Mouse (Mus musculus) embryonic facial prominence, embryonic 11.5 days (tissue): Measurements from ENCODE around the gene Dnah1. TPM values are rescaled to one million over a fixed set of nuclear protein-coding genes. Genes with fewer than 3 reads are reported as not detected.

Experiments used
- ATAC-seq: fragments of 200-750 bp; cut with Nextera tagmentation; replicated peaks from 2 replicates; pipeline ENCODE4 v1.8.0; 2017; ENCODE audit warnings: low read depth; ENCODE audit not compliant: insufficient number of reproducible peaks, low FRiP score, low TSS enrichment
- DNase-seq: peaks from one replicate; pipeline ENCODE4 v3.0.0-alpha.2; 2015; ENCODE audit warnings: low spot score
- H3K27ac ChIP-seq: fragments of 300-500 bp; sonication (generic); replicated peaks from 2 replicates; pipeline ENCODE4 v1.5.1; 2014; ENCODE audit warnings: mild to moderate bottlenecking, low read depth, low read length, control low read depth
- H3K27me3 ChIP-seq: fragments of 300-500 bp; sonication (generic); 2 replicates; pipeline ENCODE4 v1.6.1; 2014; ENCODE audit warnings: mild to moderate bottlenecking, low read length, moderate library complexity, mixed read lengths; ENCODE audit not compliant: control insufficient read depth, insufficient read depth
- H3K36me3 ChIP-seq: fragments of 300-500 bp; sonication (generic); replicated peaks from 2 replicates; pipeline ENCODE4 v1.6.1; 2014; ENCODE audit warnings: low read depth, mild to moderate bottlenecking, low read length, moderate library complexity, mixed read lengths; ENCODE audit not compliant: control insufficient read depth, insufficient read depth
- H3K4me1 ChIP-seq: fragments of 300-500 bp; sonication (generic); 2 replicates; pipeline ENCODE4 v1.6.1; 2014; ENCODE audit warnings: low read length, mixed read lengths; ENCODE audit not compliant: control insufficient read depth, insufficient read depth
- H3K4me2 ChIP-seq: fragments of 300-500 bp; sonication (generic); 2 replicates; pipeline ENCODE4 v1.6.1; 2014; ENCODE audit warnings: low read depth, mild to moderate bottlenecking, control low read depth, low read length, moderate library complexity
- H3K4me3 ChIP-seq: fragments of 300-500 bp; sonication (generic); 2 replicates; pipeline ENCODE4 v1.5.1; 2014; ENCODE audit warnings: low read depth, low read length, control low read depth
- H3K9ac ChIP-seq: fragments of 300-500 bp; sonication (generic); replicated peaks from 2 replicates; pipeline ENCODE4 v1.6.1; 2014; ENCODE audit warnings: mild to moderate bottlenecking, control low read depth, low read length
- H3K9me3 ChIP-seq: fragments of 300-500 bp; sonication (generic); replicated peaks from 2 replicates; pipeline ENCODE4 v1.6.1; 2016; ENCODE audit warnings: mild to moderate bottlenecking, low read length, inconsistent platforms, mixed read lengths; ENCODE audit not compliant: control insufficient read depth
- WGBS: fragments of 180-500 bp; shearing (Covaris S2); extraction: QIAGEN DNeasy Blood & Tissue Kit; methylation state at CpG from one replicate; pipeline ENCODE4 v1.1.7; 2014; 5-methylcytosine and 5-hydroxymethylcytosine counted together
- polyA plus RNA-seq: library from polyadenylated mRNA; unstranded; fragments of >200 nt; fragmentation: Nextera tagmentation; extraction: Ambion mirVana; gene quantifications from 2 replicates; pipeline ENCODE4 v1.2.1, GENCODE M21; 2014

Dnah1 gene
- polyA plus RNA-seq, 1 experiment from 2014 or later = 7.3 TPM

GRCm38 (mm10) chr14:31230442-31230841 lies 93.3 kb downstream of the Dnah1 start:
- no peaks in the 10 kb centered on the region for H3K9me3 ChIP-seq
- H3K9ac ChIP-seq = no peak overlapping the region
- no peak overlapping the region for H3K4me2 ChIP-seq
- no peaks in the 10 kb centered on the region for H3K36me3 ChIP-seq
- no peaks in the 10 kb centered on the region for H3K4me1 ChIP-seq
- WGBS = 64% methylated on average over 8 of the region's 8 CpGs
- DNase-seq (no peak), ATAC-seq (no peak)
- H3K4me3 ChIP-seq = no peak overlapping the region
- H3K27ac ChIP-seq = no peak overlapping the region
- no peaks in the 10 kb centered on the region for H3K27me3 ChIP-seq

DNA sequence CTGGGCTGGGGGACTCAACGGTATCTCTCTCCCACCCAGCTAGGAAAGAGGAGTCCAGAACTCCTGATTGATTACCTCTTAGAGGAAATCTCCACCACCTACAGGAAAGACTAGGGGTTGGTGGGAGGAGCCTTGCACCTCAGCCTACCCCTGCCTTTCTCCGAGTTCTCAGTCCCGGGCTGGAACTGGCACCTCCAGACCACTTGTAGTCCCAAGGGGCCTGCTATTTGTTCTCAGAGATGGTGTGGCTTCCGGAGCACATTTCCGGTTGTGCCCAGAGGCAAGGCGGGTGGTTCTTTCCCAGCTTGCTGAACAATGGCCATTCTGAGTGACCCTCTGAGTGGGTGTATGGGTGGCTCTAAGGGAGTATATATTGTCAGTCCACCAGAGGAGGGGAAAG lies 95.5 kb downstream of the Dnah1 start:
- H3K9me3 ChIP-seq = no peaks in the 10 kb centered on the region
- H3K27ac ChIP-seq = no peak overlapping the region
- no peaks in the 10 kb centered on the region for H3K4me1 ChIP-seq
- H3K4me2 ChIP-seq = no peak overlapping the region
- H3K27me3 ChIP-seq = no peaks in the 10 kb centered on the region
- WGBS = 54% methylated on average over 6 of the region's 6 CpGs
- H3K4me3 ChIP-seq = no peak overlapping the region
- ATAC-seq (no peak), DNase-seq (no peak)
- H3K9ac ChIP-seq = no peak overlapping the region
- H3K36me3 ChIP-seq = no peaks in the 10 kb centered on the region

- Histone ChIP-seq H3K9ac (no peak overlapping the region), H3K4me1 (no peaks in the 10 kb centered on the region), H3K27ac (no peak overlapping the region), H3K9me3 (no peaks in the 10 kb centered on the region), H3K4me3 (no peak overlapping the region), H3K36me3 (no peaks in the 10 kb centered on the region), H3K27me3 (no peaks in the 10 kb centered on the region), H3K4me2 (no peak overlapping the region)
- ATAC-seq (no peak), DNase-seq (no peak)
- WGBS = 70% methylated on average over 4 of the region's 4 CpGs
Observed at GRCm38 (mm10) chr14:31226978-31227377, 96.7 kb downstream of the Dnah1 start.

DNA sequence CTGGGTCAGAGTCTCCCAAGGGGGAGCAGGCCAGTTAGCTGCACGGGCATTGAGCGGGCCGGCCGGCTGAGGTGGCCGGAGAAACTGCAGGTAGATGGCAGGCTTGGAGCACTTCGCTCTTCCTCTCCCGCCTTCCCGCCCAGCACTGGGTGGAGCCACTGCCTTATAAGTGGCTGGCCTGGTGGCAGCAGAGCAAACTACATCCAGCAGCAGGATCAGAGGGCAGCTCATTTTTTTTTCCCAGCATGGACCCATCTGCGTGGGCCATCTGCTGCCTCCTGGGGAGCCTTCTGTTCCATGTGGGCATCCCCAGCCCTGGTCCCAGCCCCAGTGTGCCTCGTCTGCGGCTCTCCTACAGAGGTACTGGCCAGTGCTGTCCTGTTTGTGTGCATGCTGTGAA lies 106.0 kb downstream of the Dnah1 start, which contains the start of gene Sema3g:
Gene Sema3g, plus strand, starts transcription at position 195 of the 400 bp plus-strand sequence.
- no peak within 1 kb of the TSS for H3K27ac ChIP-seq
- H3K4me3 ChIP-seq = no peak within 1 kb of the TSS
- H3K4me2 ChIP-seq = no peak within 1 kb of the TSS
- ATAC-seq (peak; percentile 51), DNase-seq (peak; percentile 65)
- peak within 1 kb of the TSS; percentile 5 for H3K9ac ChIP-seq
- H3K4me1 ChIP-seq = no peaks in the 10 kb centered on the region
- no peaks in the 10 kb centered on the region for H3K36me3 ChIP-seq
- H3K9me3 ChIP-seq = no peaks in the 10 kb centered on the region
- H3K27me3 ChIP-seq = no peaks in the 10 kb centered on the region
- 11% methylated on average over 11 of the region's 11 CpGs for WGBS

DNA sequence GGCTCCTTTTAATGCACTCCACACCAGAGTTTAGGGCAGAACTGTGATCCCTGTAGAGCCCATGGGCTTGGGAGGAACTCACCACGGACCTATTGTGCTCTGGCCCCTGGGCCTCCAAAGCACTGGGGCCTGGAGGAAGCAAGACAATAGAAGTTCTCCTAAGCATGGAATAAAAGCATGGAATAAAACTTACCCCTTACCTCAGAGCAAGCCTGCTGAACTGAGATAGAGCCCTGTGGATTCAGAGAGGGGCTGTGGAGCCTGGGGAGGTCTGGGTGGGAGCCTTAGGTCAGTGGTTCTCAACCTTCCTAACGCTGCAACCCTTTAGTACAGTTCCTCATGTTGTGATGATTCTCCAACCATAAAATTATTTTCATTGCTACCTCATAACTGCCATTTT lies 106.8 kb downstream of the Dnah1 start, which contains the start of gene Nisch:
Gene Nisch, minus strand, starts transcription at position 101 of the 400 bp plus-strand sequence.
- Histone ChIP-seq H3K4me1 (no peaks in the 10 kb centered on the region), H3K27me3 (no peaks in the 10 kb centered on the region), H3K27ac (no peak within 1 kb of the TSS), H3K36me3 (no peaks in the 10 kb centered on the region), H3K9ac (peak within 1 kb of the TSS; percentile 30), H3K4me2 (no peak within 1 kb of the TSS), H3K9me3 (no peaks in the 10 kb centered on the region), H3K4me3 (no peak within 1 kb of the TSS)
- 64% methylated on average over 2 of the region's 2 CpGs for WGBS
- ATAC-seq (no peak), DNase-seq (no peak)

GRCm38 (mm10) chr14:31215157-31216002 lies 108.3 kb downstream of the Dnah1 start:
- Histone ChIP-seq H3K9ac (0 out of 2 replicates have a peak overlapping the region, but pooled peaks have one; percentile 30), H3K36me3 (no peaks in the 10 kb centered on the region), H3K27ac (no peak overlapping the region), H3K27me3 (no peaks in the 10 kb centered on the region), H3K9me3 (no peaks in the 10 kb centered on the region), H3K4me1 (no peaks in the 10 kb centered on the region), H3K4me3 (no peak overlapping the region), H3K4me2 (no peak overlapping the region)
- peak; percentile 84 for DNase-seq
- 31% methylated on average over 15 of the region's 15 CpGs for WGBS
- no peak; the same call in 1 of the 2 replicates for ATAC-seq

- H3K4me3 ChIP-seq = no peak overlapping the region
- DNase-seq (no peak), ATAC-seq (no peak)
- no peak overlapping the region for H3K4me2 ChIP-seq
- no peaks in the 10 kb centered on the region for H3K36me3 ChIP-seq
- 86% methylated on average over 3 of the region's 3 CpGs for WGBS
- H3K4me1 ChIP-seq = no peaks in the 10 kb centered on the region
- H3K27ac ChIP-seq = no peak overlapping the region
- no peak overlapping the region for H3K9ac ChIP-seq
- no peaks in the 10 kb centered on the region for H3K9me3 ChIP-seq
- no peaks in the 10 kb centered on the region for H3K27me3 ChIP-seq
Observed at GRCm38 (mm10) chr14:31214684-31215083, 109.0 kb downstream of the Dnah1 start.

DNA sequence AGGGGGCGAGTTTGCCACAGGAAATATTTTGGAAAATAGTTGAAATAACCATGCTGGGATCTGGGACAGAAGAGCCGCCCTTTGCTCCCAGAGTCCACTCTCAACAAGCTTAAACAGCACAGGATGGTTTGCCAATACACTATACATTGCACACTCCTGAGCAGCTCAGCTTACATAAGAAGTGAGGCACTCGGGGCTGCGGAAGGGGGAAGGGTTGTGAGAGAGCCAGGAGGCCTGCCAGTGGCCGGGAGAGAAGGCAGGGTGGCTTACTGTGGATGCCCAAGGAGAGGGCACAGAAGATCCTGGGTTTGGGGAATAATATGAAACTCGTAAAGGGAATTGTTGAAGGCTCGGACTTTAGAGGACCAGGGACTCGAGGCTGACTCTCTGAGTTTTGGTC lies 109.8 kb downstream of the Dnah1 start:
- DNase-seq (no peak), ATAC-seq (no peak)
- no peak overlapping the region for H3K27ac ChIP-seq
- no peaks in the 10 kb centered on the region for H3K4me1 ChIP-seq
- no peak overlapping the region for H3K9ac ChIP-seq
- H3K4me2 ChIP-seq = no peak overlapping the region
- no peaks in the 10 kb centered on the region for H3K27me3 ChIP-seq
- WGBS = 64% methylated on average over 8 of the region's 8 CpGs
- H3K4me3 ChIP-seq = no peak overlapping the region
- H3K36me3 ChIP-seq = no peaks in the 10 kb centered on the region
- H3K9me3 ChIP-seq = no peaks in the 10 kb centered on the region
